12 mouse cellular contexts compared by ENCODE assay signal in the genomic region with DNA sequence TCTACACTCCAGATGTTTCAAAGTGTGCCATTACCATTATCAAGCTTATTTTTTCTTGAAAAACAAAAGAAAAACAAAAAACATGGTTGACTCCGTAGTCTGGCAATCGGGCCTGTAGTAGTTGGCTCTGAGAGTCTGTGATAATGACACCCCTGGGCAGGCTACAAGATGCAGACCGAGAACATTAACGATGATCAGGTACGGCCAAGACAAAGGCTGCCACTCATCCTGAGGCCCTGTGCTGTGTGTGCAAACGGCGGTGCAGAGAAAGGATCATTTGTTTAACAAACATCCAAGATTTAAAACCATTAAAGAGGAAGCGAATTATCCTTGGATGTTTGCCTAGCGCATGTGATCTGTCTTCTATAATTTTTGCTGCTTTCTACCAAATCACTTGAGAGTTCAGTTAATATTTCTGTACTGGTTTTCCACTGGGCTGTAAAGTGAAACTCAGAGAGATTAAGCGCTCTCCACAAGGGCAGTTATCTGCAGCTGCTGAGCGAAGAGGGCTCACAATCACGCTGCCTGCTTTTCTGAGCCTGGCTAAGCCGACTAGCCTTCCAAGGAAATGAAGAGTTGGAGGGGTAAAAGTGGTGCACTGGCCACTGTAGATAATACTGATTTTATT.
DNase-seq lines count a peak whose midpoint lies in the region; ATAC-seq and TF ChIP-seq lines count a peak whose summit lies in the region.
"Had no signal": no experiment of that assay in that cellular context is flagged by ENCODE, and none has a peak within 500 bp of the region (broad histone marks: within the 10 kb centered on the region; RNA-seq: fewer than 3 reads in every experiment).

No protein-coding gene starts in this region.

- no peak for ATAC-seq in liver, postnatal 0 days
- ATAC-seq in liver, embryonic 11.5 days (replicated peaks; ENCODE audit: low FRiP score) = no peak
- peak; percentile 79 for ATAC-seq in embryonic facial prominence, embryonic 14.5 days (ENCODE audit: low read depth)
- no peak for ATAC-seq in heart, embryonic 13.5 days (ENCODE audit: extremely low read depth, insufficient number of reproducible peaks, low FRiP score, low TSS enrichment)
- no peak; the same call in 1 of the 2 replicates for ATAC-seq in midbrain, embryonic 15.5 days (replicated peaks)

- 0 out of 2 replicates have a peak overlapping the region, but pooled peaks have one; percentile 9 for H3K4me2 ChIP-seq in liver, postnatal 0 days (ENCODE audit: low read depth, low read length)
- H3K4me2 ChIP-seq in liver, embryonic 11.5 days = no peak overlapping the region
- peak overlapping the region; percentile 36 for H3K4me2 ChIP-seq in embryonic facial prominence, embryonic 14.5 days (ENCODE audit: low read depth, low read length)
- peak overlapping the region; percentile 37 for H3K4me2 ChIP-seq in heart, embryonic 13.5 days
- H3K4me2 ChIP-seq in midbrain, embryonic 15.5 days = no peak overlapping the region
- H3K4me2 ChIP-seq: limb, embryonic 12.5 days had no signal

- no peak for TF ChIP-seq CTCF in liver, postnatal 0 days (IDR thresholded peaks at IDR 0.05; ENCODE audit: low read depth)

- WGBS in liver, postnatal 0 days (ENCODE audit: insufficient replicate concordance) = 73% methylated on average over 13 of the region's 13 CpGs
- WGBS in liver, embryonic 11.5 days = 65% methylated on average over 13 of the region's 13 CpGs
- 31% methylated on average over 13 of the region's 13 CpGs for WGBS in embryonic facial prominence, embryonic 14.5 days
- WGBS in heart, embryonic 13.5 days = 33% methylated on average over 13 of the region's 13 CpGs
- 30% methylated on average over 13 of the region's 13 CpGs for WGBS in midbrain, embryonic 15.5 days

- no peak overlapping the region for H3K27ac ChIP-seq in liver, postnatal 0 days (ENCODE audit: low read depth)
- H3K27ac ChIP-seq in liver, embryonic 11.5 days (ENCODE audit: low read depth, low read length) = no peak overlapping the region
- peak overlapping the region; percentile 44; the same call in 1 of the 2 replicates for H3K27ac ChIP-seq in embryonic facial prominence, embryonic 14.5 days (replicated peaks; ENCODE audit: low read depth, low read length)
- peak overlapping the region; percentile 25; the same call in 1 of the 2 replicates for H3K27ac ChIP-seq in heart, embryonic 13.5 days (replicated peaks)
- H3K27ac ChIP-seq in midbrain, embryonic 15.5 days = 0 out of 2 replicates have a peak overlapping the region, but pooled peaks have one; percentile 4
- H3K27ac ChIP-seq: limb, embryonic 12.5 days had no signal

- no peak for TF ChIP-seq EP300 in liver, postnatal 0 days (IDR thresholded peaks at IDR 0.05; ENCODE audit: low read depth)

- peaks cover 7% of the 10 kb centered on the region; the same call in 1 of the 2 replicates for H3K4me1 ChIP-seq in liver, postnatal 0 days (ENCODE audit: insufficient read depth)
- H3K4me1 ChIP-seq in liver, embryonic 11.5 days (replicated peaks; ENCODE audit: control insufficient read depth, insufficient read depth, low read length) = no peaks in the 10 kb centered on the region
- H3K4me1 ChIP-seq in embryonic facial prominence, embryonic 14.5 days (ENCODE audit: control insufficient read depth, insufficient read depth, low read length) = peaks cover 20% of the 10 kb centered on the region
- H3K4me1 ChIP-seq in heart, embryonic 13.5 days = peaks cover 30% of the 10 kb centered on the region
- H3K4me1 ChIP-seq in midbrain, embryonic 15.5 days = peaks cover 5% of the 10 kb centered on the region; the same call in 1 of the 2 replicates

- no peaks in the 10 kb centered on the region for H3K36me3 ChIP-seq in liver, postnatal 0 days (replicated peaks; ENCODE audit: insufficient read depth, low read length)
- no peaks in the 10 kb centered on the region for H3K36me3 ChIP-seq in liver, embryonic 11.5 days (ENCODE audit: control insufficient read depth, insufficient read depth, low read length)
- no peaks in the 10 kb centered on the region for H3K36me3 ChIP-seq in embryonic facial prominence, embryonic 14.5 days (ENCODE audit: control insufficient read depth, insufficient read depth, low read length)
- no peaks in the 10 kb centered on the region for H3K36me3 ChIP-seq in heart, embryonic 13.5 days
- no peaks in the 10 kb centered on the region for H3K36me3 ChIP-seq in midbrain, embryonic 15.5 days (replicated peaks)
- H3K36me3 ChIP-seq: limb, embryonic 12.5 days had no signal

- DNase-seq in liver, postnatal 0 days = no peak
- DNase-seq in liver, embryonic 11.5 days (ENCODE audit: low spot score) = no peak
- DNase-seq in embryonic facial prominence, embryonic 14.5 days (ENCODE audit: low spot score) = peak; percentile 85
- DNase-seq in cerebellum, adult 9-10 months = no peak
- no peak for DNase-seq in embryo, embryonic 11 days
- no peak for DNase-seq in frontal cortex, adult 2 months (ENCODE audit: extremely low spot score in 1 of 2, low spot score in 1 of 2)
- DNase-seq: cerebellum, adult 11-12 months; gastrocnemius, postnatal 36 days; kidney, postnatal 25 days had no signal

- no peaks in the 10 kb centered on the region for H3K9me3 ChIP-seq in liver, postnatal 0 days (ENCODE audit: low read length)
- no peaks in the 10 kb centered on the region for H3K9me3 ChIP-seq in liver, embryonic 11.5 days (ENCODE audit: control insufficient read depth, low read length)
- H3K9me3 ChIP-seq in embryonic facial prominence, embryonic 14.5 days (ENCODE audit: control insufficient read depth, low read length) = no peaks in the 10 kb centered on the region
- H3K9me3 ChIP-seq in heart, embryonic 13.5 days = no peaks in the 10 kb centered on the region
- H3K9me3 ChIP-seq in midbrain, embryonic 15.5 days = no peaks in the 10 kb centered on the region
- H3K9me3 ChIP-seq: limb, embryonic 12.5 days had no signal

- H3K27me3 ChIP-seq in liver, postnatal 0 days (ENCODE audit: insufficient read depth, low read length) = no peaks in the 10 kb centered on the region
- no peaks in the 10 kb centered on the region for H3K27me3 ChIP-seq in liver, embryonic 11.5 days (replicated peaks; ENCODE audit: control insufficient read depth, insufficient read depth, low read length)
- no peaks in the 10 kb centered on the region for H3K27me3 ChIP-seq in embryonic facial prominence, embryonic 14.5 days (replicated peaks; ENCODE audit: control insufficient read depth, insufficient read depth, low read length)
- H3K27me3 ChIP-seq in heart, embryonic 13.5 days (replicated peaks) = no peaks in the 10 kb centered on the region
- no peaks in the 10 kb centered on the region for H3K27me3 ChIP-seq in midbrain, embryonic 15.5 days (replicated peaks)
- H3K27me3 ChIP-seq: limb, embryonic 12.5 days had no signal

- H3K4me3 ChIP-seq in liver, postnatal 0 days (ENCODE audit: low read depth, low read length) = no peak overlapping the region
- no peak overlapping the region for H3K4me3 ChIP-seq in liver, embryonic 11.5 days (ENCODE audit: low read depth, low read length)
- H3K4me3 ChIP-seq in embryonic facial prominence, embryonic 14.5 days (ENCODE audit: low read depth, low read length) = no peak overlapping the region
- H3K4me3 ChIP-seq in heart, embryonic 13.5 days = peak overlapping the region; percentile 5; the same call in 1 of the 2 replicates
- no peak overlapping the region for H3K4me3 ChIP-seq in midbrain, embryonic 15.5 days
- H3K4me3 ChIP-seq: limb, embryonic 12.5 days had no signal

- H3K9ac ChIP-seq in liver, postnatal 0 days (replicated peaks) = no peak overlapping the region
- H3K9ac ChIP-seq in liver, embryonic 11.5 days (ENCODE audit: low read depth, low read length) = no peak overlapping the region
- H3K9ac ChIP-seq in embryonic facial prominence, embryonic 14.5 days (ENCODE audit: low read depth, low read length) = no peak overlapping the region
- no peak overlapping the region for H3K9ac ChIP-seq in heart, embryonic 13.5 days
- no peak overlapping the region for H3K9ac ChIP-seq in midbrain, embryonic 15.5 days
- H3K9ac ChIP-seq: limb, embryonic 12.5 days had no signal

Comparison
In these comparisons a context has a peak if more than half of its experiments do, and no peak if none do; other contexts are left out.
1. H3K4me2 ChIP-seq: peak in liver, postnatal 0 days (single experiment), embryonic facial prominence, embryonic 14.5 days (single experiment) and heart, embryonic 13.5 days (single experiment); none in liver, embryonic 11.5 days (single experiment) and midbrain, embryonic 15.5 days (single experiment).
2. H3K27ac ChIP-seq: peak in embryonic facial prominence, embryonic 14.5 days (single experiment), heart, embryonic 13.5 days (single experiment) and midbrain, embryonic 15.5 days (single experiment); none in liver, postnatal 0 days (single experiment) and liver, embryonic 11.5 days (single experiment).